Mouse (Mus musculus): ENCODE measurements around the gene Gm28230.

DNA sequence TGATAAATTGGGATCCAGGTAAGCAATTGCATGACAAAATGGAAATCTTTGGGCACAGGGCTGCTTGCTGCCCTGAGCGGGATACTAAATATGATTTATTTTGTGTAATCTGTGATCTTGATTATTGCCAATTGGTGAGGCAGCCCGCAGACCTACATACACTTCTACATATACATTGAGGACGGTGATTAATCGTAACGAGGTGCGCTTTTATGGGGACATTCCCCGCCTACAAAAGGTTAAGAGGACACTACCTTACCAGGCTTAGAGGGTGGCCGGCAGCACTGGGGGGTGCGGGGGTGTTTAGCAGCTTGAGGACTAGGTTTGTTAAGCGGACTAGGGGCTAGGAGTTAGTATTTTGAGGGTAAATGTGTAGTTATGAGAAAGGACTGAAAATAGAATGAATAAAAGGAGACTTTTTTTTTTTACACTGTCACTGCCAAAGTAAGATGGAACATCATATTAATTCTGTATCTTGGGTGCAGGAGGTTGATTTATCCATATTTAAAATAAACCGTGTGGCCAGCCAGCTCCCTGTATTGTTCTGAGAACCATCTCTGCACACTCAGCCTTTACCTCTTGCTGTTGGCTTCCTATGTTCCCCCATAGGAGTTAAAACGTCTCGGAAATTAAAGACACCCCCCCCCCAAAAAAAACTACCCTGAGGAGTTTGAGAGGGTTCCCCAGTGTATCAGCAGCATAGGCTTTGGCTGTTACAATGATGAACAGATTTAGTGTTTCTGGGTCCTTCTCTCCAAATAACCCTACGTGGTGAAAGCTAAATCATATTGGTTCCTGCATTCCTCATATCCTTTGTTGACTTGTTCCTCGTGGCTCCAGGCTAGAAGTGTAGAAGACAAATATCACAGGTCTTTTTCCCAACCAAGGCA, 10.4 kb downstream of the Gm28230 start:
- TF ChIP-seq CTCF (IDR thresholded peaks at IDR 0.05; ENCODE audit: control insufficient read depth, insufficient read depth, low read length) (no peak), POLR2A (IDR thresholded peaks at IDR 0.05; ENCODE audit: borderline replicate concordance, control insufficient read depth, low read depth, low read length) (no peak)
